In the genomic region with DNA sequence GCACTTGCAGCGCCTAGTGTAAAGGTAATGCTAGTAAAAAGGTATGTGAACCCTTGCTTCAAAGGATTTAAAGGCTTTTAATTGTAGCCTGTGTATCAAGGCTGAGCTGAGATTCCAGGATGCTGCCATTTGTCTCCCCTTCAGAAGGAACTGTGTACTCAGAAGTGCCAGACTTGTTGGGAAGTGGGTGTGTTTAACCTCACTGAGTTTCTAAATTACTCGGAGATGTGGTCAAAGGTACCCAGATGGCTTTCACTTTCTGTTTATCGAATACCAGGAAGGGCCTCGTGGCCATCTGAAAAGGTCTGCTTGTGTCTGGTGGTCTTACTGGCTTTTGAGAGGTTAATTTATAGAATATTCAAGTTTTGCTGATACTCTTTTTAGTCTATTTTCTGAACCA, we compare ENCODE assay signal across 8 mouse cellular contexts. TPM values are rescaled to one million over a fixed set of nuclear protein-coding genes. Genes with fewer than 3 reads are reported as not detected.
A peak's percentile ranks its signal among the peaks of the same experiment; 100 is the strongest.
DNase-seq lines count a peak whose midpoint lies in the region; ATAC-seq and TF ChIP-seq lines count a peak whose summit lies in the region.

No protein-coding gene starts in this region.

- TF ChIP-seq CTCF in kidney, adult 2 months (conservative IDR thresholded peaks at IDR 0.05; ENCODE audit: insufficient read depth, insufficient read length, low read depth, low read length): no peak

- H3K27ac ChIP-seq in kidney, adult 2 months (ENCODE audit: insufficient read depth, low read depth, low read length): no peak overlapping the region; the same call in 1 of the 2 replicates
- H3K27ac ChIP-seq in hindbrain, embryonic 15.5 days (replicated peaks): no peak overlapping the region
- H3K27ac ChIP-seq in midbrain, embryonic 13.5 days: no peak overlapping the region

- no peak for TF ChIP-seq POLR2A in kidney, adult 2 months (IDR thresholded peaks at IDR 0.05; ENCODE audit: low read depth, low read length)

- H3K9me3 ChIP-seq in hindbrain, embryonic 15.5 days: no peaks in the 10 kb centered on the region
- H3K9me3 ChIP-seq in midbrain, embryonic 13.5 days: no peaks in the 10 kb centered on the region

- no peaks in the 10 kb centered on the region for H3K27me3 ChIP-seq in kidney, adult 2 months (replicated peaks; ENCODE audit: control insufficient read depth, insufficient read depth, low read length)
- H3K27me3 ChIP-seq in hindbrain, embryonic 15.5 days: no peaks in the 10 kb centered on the region
- no peaks in the 10 kb centered on the region for H3K27me3 ChIP-seq in midbrain, embryonic 13.5 days

- 21% methylated on average over 4 of the region's 4 CpGs for whole genome bisulfite sequencing in kidney, adult 2 months
- 61% methylated on average over 4 of the region's 4 CpGs for WGBS in hindbrain, embryonic 15.5 days
- 61% methylated on average over 4 of the region's 4 CpGs for WGBS in midbrain, embryonic 13.5 days

- peak; percentile 49 for ATAC-seq in activated CD4-positive, CD25-positive, alpha-beta regulatory T cell, adult 4 months
- ATAC-seq in hindbrain, embryonic 15.5 days (ENCODE audit: low FRiP score, low read depth): no peak
- ATAC-seq in midbrain, embryonic 13.5 days: no peak

- H3K4me1 ChIP-seq in kidney, adult 2 months (ENCODE audit: control insufficient read depth, insufficient read depth, low read length): peaks cover 13% of the 10 kb centered on the region; the same call in 1 of the 2 replicates
- H3K4me1 ChIP-seq in hindbrain, embryonic 15.5 days (replicated peaks): peaks cover 24% of the 10 kb centered on the region
- peaks cover 39% of the 10 kb centered on the region for H3K4me1 ChIP-seq in midbrain, embryonic 13.5 days (replicated peaks)

- H3K36me3 ChIP-seq in kidney, adult 2 months (ENCODE audit: control insufficient read depth, insufficient read depth, low read length): no peaks in the 10 kb centered on the region
- H3K36me3 ChIP-seq in hindbrain, embryonic 15.5 days: no peaks in the 10 kb centered on the region
- no peaks in the 10 kb centered on the region for H3K36me3 ChIP-seq in midbrain, embryonic 13.5 days

- peak overlapping the region; percentile 21; the same call in 1 of the 2 replicates for H3K4me3 ChIP-seq in kidney, adult 2 months (ENCODE audit: insufficient read depth, low read depth, low read length)
- peak overlapping the region; percentile 64 for H3K4me3 ChIP-seq in hindbrain, embryonic 15.5 days
- peak overlapping the region; percentile 96 for H3K4me3 ChIP-seq in midbrain, embryonic 13.5 days (replicated peaks)

- peak; percentile 60 for DNase-seq in kidney, adult 2 months
- DNase-seq in kidney, adult 11 months: no peak
- DNase-seq in layer of hippocampus, adult 18-20 months (ENCODE audit: low spot score in 2 of 2): no peak
- DNase-seq in testis, postnatal 10 days (ENCODE audit: low spot score): no peak
- DNase-seq in layer of hippocampus, adult 8-10 months (ENCODE audit: low spot score in 2 of 2): no peak

- peak overlapping the region; percentile 72 for H3K4me2 ChIP-seq in hindbrain, embryonic 15.5 days
- H3K4me2 ChIP-seq in midbrain, embryonic 13.5 days (replicated peaks): peak overlapping the region; percentile 98

- H3K9ac ChIP-seq in hindbrain, embryonic 15.5 days: peak overlapping the region; percentile 83
- peak overlapping the region; percentile 98 for H3K9ac ChIP-seq in midbrain, embryonic 13.5 days (replicated peaks)

RNA-seq across cellular contexts. Expression of gene Rnf19b, which starts 1.9 kb away (rescaled TPM):
- 28.2 and 30.6 TPM in 2 replicates for polyA plus RNA-seq in kidney, adult 2 months (2012; rRNA removed)
- polyA plus RNA-seq in activated CD4-positive, CD25-positive, alpha-beta regulatory T cell, adult 4 months (2017; shearing (Covaris generic)): 10 to 100 TPM; 18.9 TPM
- polyA plus RNA-seq in hindbrain, embryonic 15.5 days (2015; fragmentation: Nextera tagmentation; extraction: Ambion mirVana): 32.2 and 34.6 TPM in 2 replicates
- polyA plus RNA-seq in midbrain, embryonic 13.5 days (2015; fragmentation: Nextera tagmentation; extraction: Ambion mirVana): 21.5 and 22.1 TPM in 2 replicates
- total RNA-seq in layer of hippocampus, adult 18-20 months (2021): 10 to 100 TPM; 43.5 to 46.4 TPM
- total RNA-seq in layer of hippocampus, adult 8-10 months (2022): 10 to 100 TPM; 38.6 to 49.5 (median 41.8) TPM

RNA-seq across cellular contexts. Expression of gene Tmem54, which starts 45.4 kb away (rescaled TPM):
- 9.3 and 9.9 TPM in 2 replicates for polyA plus RNA-seq in kidney, adult 2 months (2012; rRNA removed)
- polyA plus RNA-seq in activated CD4-positive, CD25-positive, alpha-beta regulatory T cell, adult 4 months (2017; shearing (Covaris generic)): not detected
- 0.14 TPM in 1 of 2 replicates, not detected in the other for polyA plus RNA-seq in hindbrain, embryonic 15.5 days (2015; fragmentation: Nextera tagmentation; extraction: Ambion mirVana)
- polyA plus RNA-seq in midbrain, embryonic 13.5 days (2015; fragmentation: Nextera tagmentation; extraction: Ambion mirVana): not detected in 2 replicates
- not detected for total RNA-seq in layer of hippocampus, adult 18-20 months (2021)
- total RNA-seq in layer of hippocampus, adult 8-10 months (2022): not detected

Comparison
In these comparisons a context has a peak if more than half of its experiments do, and no peak if none do; other contexts are left out.
1. H3K4me3 ChIP-seq: peak in every context shown above with its lines; median percentile 96 in midbrain, embryonic 13.5 days; 64 in hindbrain, embryonic 15.5 days; 21 in kidney, adult 2 months.